Mouse (Mus musculus): ENCODE results near the gene 4930452B06Rik.
A peak's percentile ranks its signal among the peaks of the same experiment; 100 is the strongest.

Gene 4930452B06Rik

DNA sequence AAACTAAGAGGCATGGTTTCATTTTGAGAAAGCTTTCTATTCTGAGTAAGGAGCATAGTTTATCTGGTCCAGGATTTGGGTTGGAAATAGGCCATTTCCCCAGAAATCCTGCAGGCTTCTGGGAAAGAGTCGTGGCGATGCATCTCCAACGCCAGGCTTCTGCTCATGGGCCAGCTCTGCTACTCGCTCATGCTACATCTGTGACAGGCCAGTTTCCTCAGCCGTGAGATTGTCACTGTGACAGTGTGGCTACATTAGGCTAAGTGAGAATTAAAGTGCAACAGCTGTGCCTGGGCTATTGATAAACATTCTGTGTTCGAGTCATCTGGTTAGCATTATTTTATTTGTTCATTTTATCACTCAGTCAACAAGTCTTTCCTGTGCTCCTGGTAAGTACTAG lies 140.8 kb downstream of the 4930452B06Rik start:
- no peak for DNase-seq (ENCODE audit: low read depth)

DNA sequence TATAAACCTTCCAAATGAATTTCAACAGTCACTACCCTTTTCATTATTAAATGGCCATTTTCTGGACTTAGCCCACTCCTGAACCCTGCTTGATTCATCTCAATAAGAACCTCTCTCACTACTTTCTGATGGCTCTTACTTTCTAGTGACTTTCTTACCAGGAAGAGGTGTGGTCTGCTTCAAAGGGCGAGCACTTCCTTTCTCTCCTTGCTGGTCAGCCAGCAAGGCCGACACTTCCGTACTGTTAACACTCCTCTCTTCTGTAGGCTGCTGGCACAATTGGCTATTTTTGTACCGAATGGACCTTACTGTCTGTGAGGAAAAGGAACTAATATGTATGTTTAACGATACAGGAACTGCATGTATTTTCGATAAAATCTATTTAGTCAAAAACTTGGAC lies 148.4 kb downstream of the 4930452B06Rik start:
- DNase-seq (ENCODE audit: low read depth) = peak; percentile 5

DNA sequence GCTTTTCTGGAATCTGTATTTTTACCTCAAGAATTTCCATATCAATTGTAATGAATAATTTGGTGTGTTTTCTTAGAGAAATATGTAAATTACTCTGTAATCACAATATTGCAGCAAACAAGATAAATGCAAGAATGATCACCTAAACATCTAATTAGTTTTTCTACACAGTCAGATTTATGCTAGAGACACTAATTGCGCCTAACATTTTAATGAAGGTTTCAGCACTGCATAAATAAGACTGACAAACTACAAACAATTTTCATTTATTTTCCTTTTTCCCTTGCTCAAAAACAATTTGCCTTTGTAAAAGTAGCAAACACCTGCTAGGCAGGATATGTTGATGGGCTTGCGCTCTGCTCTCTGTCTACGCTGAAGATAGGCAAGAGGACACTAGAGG lies 152.0 kb downstream of the 4930452B06Rik start:
- DNase-seq (ENCODE audit: low read depth) = no peak

DNA sequence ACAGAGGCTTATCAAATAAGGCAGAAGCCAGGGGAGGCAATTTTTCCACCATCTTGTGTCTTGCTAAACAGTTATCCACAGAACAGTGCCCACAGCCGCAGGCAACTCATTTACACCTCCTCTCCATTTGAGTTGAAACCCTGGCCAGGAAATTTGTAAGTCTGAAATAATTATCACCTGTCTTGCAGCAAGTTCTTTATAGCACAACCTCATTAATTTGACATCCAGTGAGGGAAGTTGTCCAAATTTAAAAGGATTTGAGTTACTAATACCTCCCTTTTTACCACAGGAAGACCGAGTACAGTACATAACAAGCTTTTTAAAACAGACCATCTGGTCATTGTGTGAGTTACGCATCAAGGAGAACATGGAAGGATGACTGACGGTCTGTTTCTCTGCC lies 154.8 kb downstream of the 4930452B06Rik start:
- DNase-seq (ENCODE audit: low read depth) = no peak

GRCm38 (mm10) chr14:8510288-8510959 lies 155.6 kb downstream of the 4930452B06Rik start:
- no peak for DNase-seq (ENCODE audit: low read depth)

DNA sequence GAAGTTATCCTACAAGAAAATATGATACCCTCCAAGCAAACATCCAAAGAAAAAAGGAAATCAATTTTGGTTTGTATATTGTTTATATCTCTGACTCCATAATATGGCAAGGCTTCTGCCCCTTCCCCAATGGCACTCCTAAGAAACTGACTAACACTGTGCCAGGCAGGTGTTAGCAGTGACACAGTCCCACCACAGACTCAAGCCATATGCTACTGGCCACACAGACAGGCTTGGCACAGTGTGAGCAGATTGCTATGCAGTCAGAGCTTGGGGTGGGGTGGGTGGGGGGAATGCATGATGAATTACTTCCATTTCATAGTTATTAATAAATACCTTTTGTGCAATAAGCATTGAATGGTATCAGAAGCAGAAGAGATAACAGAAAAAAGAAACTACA lies 157.4 kb downstream of the 4930452B06Rik start:
- no peak for DNase-seq (ENCODE audit: low read depth)

DNA sequence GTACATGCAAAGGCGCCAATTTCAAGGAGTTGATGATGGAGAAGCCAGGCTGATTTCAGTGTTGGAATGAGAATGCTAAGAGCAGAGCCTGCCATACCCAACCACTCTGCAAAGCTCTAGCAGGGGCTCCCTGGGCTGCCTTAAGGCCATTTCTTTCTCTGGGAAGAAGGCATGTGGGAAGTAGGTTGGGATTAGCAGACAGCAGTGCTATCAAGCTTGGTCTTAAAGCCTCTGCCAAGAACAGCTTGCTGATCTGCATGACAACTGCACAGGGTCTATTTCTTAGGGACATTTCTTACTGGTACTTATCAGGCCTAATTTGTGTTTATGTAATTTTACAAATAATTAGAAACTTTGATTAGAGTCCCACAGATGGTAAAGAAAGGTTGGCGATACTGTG lies 161.8 kb downstream of the 4930452B06Rik start:
- no peak for DNase-seq (ENCODE audit: low read depth)

- no peak for DNase-seq (ENCODE audit: low read depth)
Measured at GRCm38 (mm10) chr14:8503345-8503744, 162.7 kb downstream of the 4930452B06Rik start.

DNA sequence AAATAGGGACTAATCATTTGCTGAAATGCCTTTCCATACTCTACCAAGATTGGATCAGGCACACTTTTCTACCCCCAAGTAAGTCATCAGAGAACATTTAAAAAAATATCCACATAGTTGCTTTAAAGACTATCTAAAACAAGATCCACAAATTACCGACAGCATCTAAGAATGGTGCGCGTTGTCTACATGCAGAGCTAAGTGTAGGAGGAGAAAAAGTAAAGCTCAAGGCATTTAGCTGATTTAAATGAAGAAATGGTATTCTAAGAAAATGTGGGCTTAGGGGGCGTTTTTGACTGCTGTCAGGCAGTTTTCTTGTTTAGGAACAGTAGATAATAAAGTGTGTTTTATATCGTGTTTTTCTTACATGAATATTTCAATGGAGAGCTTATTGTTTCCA lies 163.5 kb downstream of the 4930452B06Rik start:
- no peak for DNase-seq (ENCODE audit: low read depth)

DNA sequence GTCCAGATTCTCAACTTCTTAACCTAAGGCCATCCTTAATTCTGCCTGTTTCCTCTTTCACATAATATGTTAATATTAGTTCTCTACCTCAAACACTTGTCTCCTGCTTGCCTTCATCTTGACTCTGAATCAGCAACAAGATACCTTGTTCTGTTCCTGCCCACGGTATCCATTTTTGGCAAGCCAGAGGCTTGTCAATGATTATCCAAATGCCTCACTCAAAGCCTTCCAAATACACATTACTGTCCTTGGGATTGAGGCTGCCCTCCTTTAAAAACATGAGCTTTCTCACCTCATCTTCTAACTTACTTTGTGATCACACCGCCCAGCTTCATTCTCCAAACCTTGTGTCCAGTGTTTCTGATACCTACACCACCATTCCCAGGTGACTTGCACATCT lies 170.3 kb downstream of the 4930452B06Rik start:
- DNase-seq (ENCODE audit: low read depth) = no peak

DNA sequence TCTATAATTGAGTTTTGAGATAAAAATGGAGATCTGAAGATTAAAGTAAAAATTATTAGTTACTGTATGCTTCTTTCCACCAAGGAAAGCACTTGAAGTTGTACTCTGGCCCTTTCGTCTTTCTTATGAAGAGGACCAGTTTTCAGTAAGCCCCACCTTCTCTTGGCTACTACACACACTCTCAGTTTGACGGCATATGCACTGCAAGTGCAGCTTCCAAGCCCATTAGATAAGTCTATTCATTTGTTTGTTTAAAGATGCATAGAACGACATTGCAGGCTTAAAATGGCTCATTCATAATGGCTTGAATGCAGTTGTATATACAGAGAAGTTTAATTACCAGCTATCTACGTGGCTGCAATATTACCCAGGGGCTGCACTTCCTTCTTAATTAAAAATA lies 171.1 kb downstream of the 4930452B06Rik start:
- DNase-seq (ENCODE audit: low read depth) = no peak

DNA sequence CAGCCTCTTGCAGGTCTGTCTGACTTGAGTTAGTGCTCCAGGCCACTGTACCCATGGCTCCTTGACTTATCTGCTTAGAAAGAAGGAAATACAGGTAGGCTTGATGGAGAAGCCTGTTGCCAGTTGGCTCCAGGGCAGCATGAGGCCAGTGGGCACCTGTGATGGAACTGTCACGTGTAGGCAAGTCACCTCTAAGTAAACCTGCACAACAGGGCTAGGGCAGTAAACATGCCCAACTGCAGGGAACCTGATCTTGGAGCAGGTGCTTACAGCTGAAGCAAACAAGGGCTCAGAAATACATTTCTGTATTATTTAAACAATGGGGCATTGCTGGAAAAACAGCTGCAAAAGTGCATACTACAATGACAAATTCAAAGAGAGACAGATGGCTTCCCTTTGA lies 171.8 kb downstream of the 4930452B06Rik start:
- DNase-seq (ENCODE audit: low read depth) = no peak

DNA sequence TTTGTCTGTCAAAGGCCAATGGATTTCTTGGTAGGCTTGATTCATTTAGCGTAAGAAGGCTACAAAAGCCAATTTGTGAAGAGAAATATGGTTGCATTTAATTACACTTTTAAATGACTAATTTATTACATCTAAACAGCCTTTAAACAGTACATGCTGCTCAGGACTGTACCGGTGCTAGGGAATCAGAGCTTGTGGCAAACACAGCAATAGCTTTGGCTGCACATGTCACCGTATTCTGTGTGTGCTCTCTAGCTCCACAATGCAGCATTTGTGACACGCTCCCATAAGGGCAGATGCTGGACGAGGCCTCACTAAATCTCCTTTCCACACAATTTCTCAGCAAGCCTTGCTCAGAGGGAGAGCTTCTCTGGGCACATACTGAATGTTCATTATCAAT lies 187.9 kb downstream of the 4930452B06Rik start:
- DNase-seq (ENCODE audit: low read depth) = no peak

DNA sequence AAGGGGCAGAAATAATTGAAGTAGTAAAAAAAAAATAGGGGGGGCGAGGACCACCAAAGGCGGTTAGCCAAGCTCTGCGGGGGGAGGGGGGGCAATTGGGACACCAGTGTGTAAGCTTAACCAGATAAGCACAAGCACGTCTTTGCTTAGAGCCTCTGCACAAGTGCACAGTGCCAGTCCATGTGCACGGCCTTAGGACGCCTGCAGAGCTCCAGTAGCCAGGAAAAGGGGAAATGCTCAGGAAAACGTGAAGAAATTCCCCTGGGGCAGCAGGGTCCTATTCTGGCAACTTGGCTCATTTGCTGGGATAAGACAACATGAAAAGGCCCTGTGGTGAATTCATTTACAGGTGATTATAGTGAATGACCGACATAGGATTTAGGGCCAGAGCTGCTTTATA lies 188.7 kb downstream of the 4930452B06Rik start:
- no peak for DNase-seq (ENCODE audit: low read depth)

DNA sequence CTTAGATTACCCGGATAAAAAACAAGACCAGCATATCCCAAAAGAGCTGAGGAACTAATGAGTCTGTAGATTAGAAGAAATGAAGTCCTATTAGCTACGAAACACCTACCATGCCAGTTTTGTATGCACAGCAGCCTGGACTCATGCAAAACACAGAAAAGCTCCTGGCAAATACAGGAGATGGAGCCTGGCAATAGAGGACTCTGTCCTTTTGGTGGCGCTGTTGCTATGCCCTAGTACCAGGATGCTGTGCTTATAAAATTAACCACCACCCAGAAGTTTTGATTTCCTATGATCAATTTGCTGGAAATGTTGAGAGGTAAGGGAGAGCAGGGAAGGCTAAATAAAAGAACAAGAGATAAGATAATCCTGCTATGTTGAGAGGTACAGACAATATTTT lies 189.4 kb downstream of the 4930452B06Rik start:
- no peak for DNase-seq (ENCODE audit: low read depth)

DNA sequence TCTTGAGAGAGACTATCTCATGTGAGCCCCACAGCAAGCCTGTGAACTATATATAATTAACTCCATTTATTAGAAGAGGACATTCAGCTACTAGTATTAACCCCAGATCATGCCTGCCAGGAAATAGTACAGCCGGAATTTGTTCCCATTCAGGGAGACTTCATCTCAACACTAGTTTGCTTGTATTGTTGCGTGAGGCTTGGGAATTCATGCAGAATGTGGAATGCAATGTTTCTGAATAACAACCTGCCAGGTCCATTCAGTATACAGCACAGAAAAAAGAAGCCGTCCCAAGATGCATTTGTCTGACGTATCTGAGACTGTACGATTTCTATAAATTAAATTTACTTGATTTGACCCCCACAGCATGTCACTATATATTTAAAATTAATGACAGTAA lies 190.2 kb downstream of the 4930452B06Rik start:
- no peak for DNase-seq (ENCODE audit: low read depth)

- DNase-seq (ENCODE audit: low read depth) = no peak
Measured at GRCm38 (mm10) chr14:8472884-8473283, 193.2 kb downstream of the 4930452B06Rik start.

- DNase-seq (ENCODE audit: low read depth) = no peak
Measured at GRCm38 (mm10) chr14:8464401-8465154, 201.5 kb downstream of the 4930452B06Rik start.

DNA sequence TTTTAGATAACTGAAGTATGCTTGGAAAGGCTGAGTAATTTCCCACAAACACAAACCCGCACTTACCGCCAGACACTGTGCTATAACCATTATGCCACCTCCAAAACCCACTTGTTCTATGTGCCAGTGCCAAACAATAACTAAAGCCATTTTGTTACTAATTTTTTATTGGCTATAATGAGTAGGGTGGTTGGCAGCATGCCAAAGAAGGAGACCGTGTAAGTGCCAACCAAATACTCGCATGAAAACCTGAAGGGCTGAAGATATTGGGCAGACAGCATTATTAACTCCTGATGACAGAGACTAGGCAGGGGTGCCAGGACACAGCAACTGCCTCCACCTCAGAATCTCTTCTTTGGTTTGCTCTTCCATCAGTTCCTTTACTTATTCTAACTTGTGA lies 203.1 kb downstream of the 4930452B06Rik start:
- DNase-seq (ENCODE audit: low read depth) = no peak

DNA sequence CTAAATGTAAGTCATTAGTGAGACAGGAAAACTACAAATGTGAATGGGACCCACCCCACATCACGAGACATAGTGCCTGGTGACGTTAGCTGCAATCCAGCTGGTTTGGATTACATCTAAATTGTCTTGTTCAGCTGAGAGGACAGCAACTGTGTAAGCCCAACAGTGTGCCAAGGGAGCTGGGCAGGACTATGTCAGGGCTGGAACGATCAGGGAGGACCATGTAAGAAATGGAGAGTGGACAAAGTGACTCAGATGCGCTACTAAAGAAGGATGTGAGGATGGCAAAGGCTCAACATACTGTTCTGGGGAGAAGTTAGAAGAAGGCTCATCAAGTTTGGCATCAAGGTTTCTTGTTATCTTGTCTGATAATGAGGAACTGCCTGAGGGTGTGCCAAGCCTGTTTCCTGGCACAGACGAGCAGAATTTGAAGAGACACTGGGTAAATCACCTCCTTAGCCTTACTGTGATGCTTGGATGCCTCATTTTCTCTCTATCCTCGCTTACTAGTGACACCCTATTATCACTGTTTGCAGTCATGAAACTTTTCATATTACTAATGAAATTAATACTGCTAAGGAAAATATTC lies 203.6 kb downstream of the 4930452B06Rik start:
- no peak for DNase-seq (ENCODE audit: low read depth)

- DNase-seq (ENCODE audit: low read depth) = peak; percentile 26
Measured at GRCm38 (mm10) chr14:8460226-8461129, 205.6 kb downstream of the 4930452B06Rik start.

GRCm38 (mm10) chr14:8459759-8460158 lies 206.3 kb downstream of the 4930452B06Rik start:
- DNase-seq (ENCODE audit: low read depth) = no peak
